Mouse (Mus musculus): ENCODE results near the gene Unc13d. TPM values are rescaled to one million over a fixed set of nuclear protein-coding genes. Genes with fewer than 3 reads are reported as not detected.

Gene Unc13d
- polyA plus RNA-seq, 1 experiment = 9.1 TPM

GRCm38 (mm10) chr11:116100839-116101238 lies 23.1 kb upstream of the Unc13d start:
- Histone ChIP-seq H3K36me3 (ENCODE audit: control insufficient read depth, insufficient read depth) (no peaks in the 10 kb centered on the region), H3K79me2 (ENCODE audit: control insufficient read depth, insufficient read depth) (no peaks in the 10 kb centered on the region), H3K4me2 (ENCODE audit: low read depth) (peak overlapping the region; percentile 49), H3K4me3 (no peak overlapping the region), H3ac (ENCODE audit: control insufficient read depth, insufficient read length) (no peak overlapping the region), H3K27me3 (ENCODE audit: control insufficient read depth, insufficient read depth, insufficient read length) (no peaks in the 10 kb centered on the region)
- no peak for TF ChIP-seq POLR2A (IDR thresholded peaks at IDR 0.05; ENCODE audit: insufficient read length, low read depth)
- TF ChIP-seq USF1 (IDR thresholded peaks at IDR 0.05; ENCODE audit: low read depth) = no peak
- no peak for TF ChIP-seq CEBPB (IDR thresholded peaks at IDR 0.05; ENCODE audit: insufficient read depth, poor library complexity, severe bottlenecking)
- no peak for TF ChIP-seq TCF12 (IDR thresholded peaks at IDR 0.05; ENCODE audit: insufficient read depth, poor library complexity, severe bottlenecking)
- no peak for TF ChIP-seq MYOG (IDR thresholded peaks at IDR 0.05; ENCODE audit: control insufficient read depth in 1 of 3, insufficient read depth in 1 of 3, insufficient read length in 2 of 3, low read depth in 2 of 3)
- no peak for TF ChIP-seq MYOD1 (IDR thresholded peaks at IDR 0.05; ENCODE audit: control insufficient read depth in 1 of 3, insufficient read length in 2 of 3, low read depth in 2 of 3)
- no peak for TF ChIP-seq REST (IDR thresholded peaks at IDR 0.05; ENCODE audit: insufficient read depth, insufficient read length)
- no peak for TF ChIP-seq POLR2AphosphoS2 (IDR thresholded peaks at IDR 0.05; ENCODE audit: insufficient read length, low read depth)

- TF ChIP-seq SRF (IDR thresholded peaks at IDR 0.05; ENCODE audit: control insufficient read depth, insufficient read length, low read depth) (peak; percentile 94), E2F4 (IDR thresholded peaks at IDR 0.05; ENCODE audit: insufficient read depth) (no peak), MYOD1 (IDR thresholded peaks at IDR 0.05; ENCODE audit: control insufficient read depth in 1 of 3, insufficient read length in 2 of 3, low read depth in 2 of 3) (peak; percentile 82 to 83 (median 83)), CEBPB (IDR thresholded peaks at IDR 0.05; ENCODE audit: insufficient read depth, poor library complexity, severe bottlenecking) (no peak), MAX (IDR thresholded peaks at IDR 0.05; ENCODE audit: low read depth) (peak; percentile 17), POLR2A (IDR thresholded peaks at IDR 0.05; ENCODE audit: insufficient read length, low read depth) (no peak), TCF3 (IDR thresholded peaks at IDR 0.05; ENCODE audit: insufficient read length, low read depth) (no peak), POLR2AphosphoS2 (IDR thresholded peaks at IDR 0.05; ENCODE audit: insufficient read length, low read depth) (no peak), REST (IDR thresholded peaks at IDR 0.05; ENCODE audit: insufficient read depth, insufficient read length) (no peak), MYOG (IDR thresholded peaks at IDR 0.05; ENCODE audit: control insufficient read depth in 1 of 3, insufficient read depth in 1 of 3, insufficient read length in 2 of 3, low read depth in 2 of 3) (peak; percentile 77 to 88 (median 87)), USF1 (IDR thresholded peaks at IDR 0.05; ENCODE audit: low read depth) (no peak)
- no peak overlapping the region for H3ac ChIP-seq (ENCODE audit: control insufficient read depth, insufficient read length)
- no peaks in the 10 kb centered on the region for H3K79me2 ChIP-seq (ENCODE audit: control insufficient read depth, insufficient read depth)
Observed at GRCm38 (mm10) chr11:116100385-116100784, 22.6 kb upstream of the Unc13d start.

GRCm38 (mm10) chr11:116099462-116099861 lies 21.7 kb upstream of the Unc13d start:
- no peaks in the 10 kb centered on the region for H3K36me3 ChIP-seq (ENCODE audit: control insufficient read depth, insufficient read depth)
- TF ChIP-seq REST (IDR thresholded peaks at IDR 0.05; ENCODE audit: insufficient read depth, insufficient read length) (no peak), POLR2AphosphoS2 (IDR thresholded peaks at IDR 0.05; ENCODE audit: insufficient read length, low read depth) (no peak), TCF12 (IDR thresholded peaks at IDR 0.05; ENCODE audit: insufficient read depth, poor library complexity, severe bottlenecking) (no peak), MAX (IDR thresholded peaks at IDR 0.05; ENCODE audit: low read depth) (no peak), USF1 (IDR thresholded peaks at IDR 0.05; ENCODE audit: low read depth) (no peak), MYOD1 (IDR thresholded peaks at IDR 0.05; ENCODE audit: control insufficient read depth in 1 of 3, insufficient read length in 2 of 3, low read depth in 2 of 3) (no peak), E2F4 (IDR thresholded peaks at IDR 0.05; ENCODE audit: insufficient read depth) (no peak), TCF3 (IDR thresholded peaks at IDR 0.05; ENCODE audit: insufficient read length, low read depth) (no peak), SRF (IDR thresholded peaks at IDR 0.05; ENCODE audit: control insufficient read depth, insufficient read length, low read depth) (no peak), POLR2A (IDR thresholded peaks at IDR 0.05; ENCODE audit: insufficient read length, low read depth) (no peak), CEBPB (IDR thresholded peaks at IDR 0.05; ENCODE audit: insufficient read depth, poor library complexity, severe bottlenecking) (no peak), MYOG (IDR thresholded peaks at IDR 0.05; ENCODE audit: control insufficient read depth in 1 of 3, insufficient read depth in 1 of 3, insufficient read length in 2 of 3, low read depth in 2 of 3) (no peak)
- no peak overlapping the region for H3ac ChIP-seq (ENCODE audit: control insufficient read depth, insufficient read length)
- H3K79me2 ChIP-seq (ENCODE audit: control insufficient read depth, insufficient read depth) = no peaks in the 10 kb centered on the region
- no peak overlapping the region for H3K4me3 ChIP-seq
- no peaks in the 10 kb centered on the region for H3K27me3 ChIP-seq (ENCODE audit: control insufficient read depth, insufficient read depth, insufficient read length)
- H3K4me2 ChIP-seq (ENCODE audit: low read depth) = no peak overlapping the region

More at GRCm38 (mm10) chr11:116100385-116100784, 22.6 kb upstream of the Unc13d start:
- H3K36me3 ChIP-seq (ENCODE audit: control insufficient read depth, insufficient read depth) = no peaks in the 10 kb centered on the region
- H3K4me3 ChIP-seq = no peak overlapping the region
- no peaks in the 10 kb centered on the region for H3K27me3 ChIP-seq (ENCODE audit: control insufficient read depth, insufficient read depth, insufficient read length)
- H3K4me2 ChIP-seq (ENCODE audit: low read depth) = peak overlapping the region; percentile 49

GRCm38 (mm10) chr11:116098711-116099460 lies 21.1 kb upstream of the Unc13d start:
- Histone ChIP-seq H3K79me2 (ENCODE audit: control insufficient read depth, insufficient read depth) (no peaks in the 10 kb centered on the region), H3K36me3 (ENCODE audit: control insufficient read depth, insufficient read depth) (no peaks in the 10 kb centered on the region), H3K4me2 (ENCODE audit: low read depth) (no peak overlapping the region), H3K4me3 (no peak overlapping the region), H3K27me3 (ENCODE audit: control insufficient read depth, insufficient read depth, insufficient read length) (no peaks in the 10 kb centered on the region), H3ac (ENCODE audit: control insufficient read depth, insufficient read length) (no peak overlapping the region)
- TF ChIP-seq USF1 (IDR thresholded peaks at IDR 0.05; ENCODE audit: low read depth) (no peak), MYOG (IDR thresholded peaks at IDR 0.05; ENCODE audit: control insufficient read depth in 1 of 3, insufficient read depth in 1 of 3, insufficient read length in 2 of 3, low read depth in 2 of 3) (no peak), CEBPB (IDR thresholded peaks at IDR 0.05; ENCODE audit: insufficient read depth, poor library complexity, severe bottlenecking) (no peak), POLR2A (IDR thresholded peaks at IDR 0.05; ENCODE audit: insufficient read length, low read depth) (no peak), TCF12 (IDR thresholded peaks at IDR 0.05; ENCODE audit: insufficient read depth, poor library complexity, severe bottlenecking) (no peak), POLR2AphosphoS2 (IDR thresholded peaks at IDR 0.05; ENCODE audit: insufficient read length, low read depth) (no peak), REST (IDR thresholded peaks at IDR 0.05; ENCODE audit: insufficient read depth, insufficient read length) (no peak), TCF3 (IDR thresholded peaks at IDR 0.05; ENCODE audit: insufficient read length, low read depth) (no peak)
